Mouse (Mus musculus) testis, postnatal 14 days (tissue): Measurements from ENCODE around the gene Klhl2.

ENCODE experiments used
- DNase-seq: peaks from one replicate; pipeline ENCODE4 v3.0.0; 2021; ENCODE audit warnings: low spot score

The Klhl2 gene

DNA sequence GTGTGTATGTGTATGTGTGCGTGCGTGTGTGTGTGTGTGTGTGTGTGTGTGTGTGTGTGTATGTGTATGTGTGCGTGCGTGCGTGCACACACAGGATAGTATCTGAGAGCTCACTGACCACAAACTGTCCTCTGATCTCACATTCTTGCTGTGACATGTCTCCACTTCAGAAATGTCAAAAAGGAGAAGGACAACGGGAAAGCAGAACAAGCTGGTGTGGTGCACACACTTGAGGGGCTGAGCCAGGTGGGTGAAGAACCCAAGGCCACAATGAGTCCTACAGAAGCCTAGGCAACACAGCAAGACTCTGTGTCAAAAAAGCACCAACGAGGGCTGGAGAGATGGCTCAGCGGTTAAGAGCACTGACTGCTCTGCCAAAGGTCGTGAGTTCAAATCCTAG is 81.2 kb downstream of the Klhl2 start:
- DNase-seq: no peak

DNA sequence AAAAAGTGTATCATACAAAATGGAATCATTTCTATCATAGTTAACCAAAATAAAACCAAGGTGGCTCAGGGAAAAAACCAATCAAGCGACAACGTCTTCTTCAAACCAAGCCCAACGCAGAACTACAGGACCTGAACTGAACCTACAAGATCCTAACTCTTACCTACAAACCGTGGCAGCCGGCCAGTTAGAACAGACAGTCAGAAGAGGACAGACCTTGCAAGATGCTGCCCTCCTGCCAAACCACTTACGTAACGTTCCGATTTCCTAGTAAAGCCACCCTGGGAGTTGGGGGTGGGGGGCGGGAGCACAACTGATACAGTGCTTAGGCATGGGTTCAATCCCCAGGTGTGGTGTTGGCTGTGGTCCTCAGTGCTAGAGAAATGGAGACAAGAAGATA is 82.8 kb downstream of the Klhl2 start:
- no peak for DNase-seq

DNA sequence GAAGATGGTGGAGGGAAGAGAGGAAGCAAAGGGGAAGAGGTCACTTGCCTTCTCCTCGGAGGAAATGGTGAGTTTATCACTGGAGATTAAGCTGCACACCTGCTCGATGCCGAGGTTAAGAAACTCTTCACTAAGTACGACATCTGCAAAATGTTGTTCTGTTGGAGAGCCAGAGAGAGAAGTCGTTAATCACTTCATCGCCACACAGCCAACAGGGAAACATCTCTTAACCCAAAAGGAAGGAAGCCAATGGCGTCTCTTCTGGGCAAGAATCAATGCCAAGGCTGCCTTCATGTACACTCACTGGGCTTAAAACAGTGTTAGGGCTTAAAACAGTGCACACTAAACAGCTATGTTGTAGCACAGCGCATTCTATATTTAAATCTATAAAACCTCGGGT is 85.7 kb downstream of the Klhl2 start:
- no peak for DNase-seq

DNA sequence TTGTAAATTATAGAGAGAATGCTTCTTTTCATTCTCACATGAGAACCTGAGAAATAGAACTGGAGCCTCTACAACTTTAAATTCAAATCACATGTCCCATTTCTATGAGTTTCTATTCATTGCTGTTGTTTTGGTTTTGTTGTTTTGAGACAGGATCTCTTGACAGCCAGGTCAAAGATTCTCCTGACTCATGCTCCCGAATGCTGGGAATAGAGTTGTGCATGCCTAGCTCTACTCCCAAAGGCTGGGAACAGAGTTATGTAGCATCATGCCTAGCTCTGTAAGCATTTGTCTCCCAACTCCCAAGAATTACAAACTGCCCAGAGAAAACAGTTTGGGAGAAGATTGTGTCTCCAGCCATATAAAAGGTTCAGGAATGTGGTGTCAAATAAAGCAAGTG is 87.1 kb downstream of the Klhl2 start:
- DNase-seq: no peak

DNA sequence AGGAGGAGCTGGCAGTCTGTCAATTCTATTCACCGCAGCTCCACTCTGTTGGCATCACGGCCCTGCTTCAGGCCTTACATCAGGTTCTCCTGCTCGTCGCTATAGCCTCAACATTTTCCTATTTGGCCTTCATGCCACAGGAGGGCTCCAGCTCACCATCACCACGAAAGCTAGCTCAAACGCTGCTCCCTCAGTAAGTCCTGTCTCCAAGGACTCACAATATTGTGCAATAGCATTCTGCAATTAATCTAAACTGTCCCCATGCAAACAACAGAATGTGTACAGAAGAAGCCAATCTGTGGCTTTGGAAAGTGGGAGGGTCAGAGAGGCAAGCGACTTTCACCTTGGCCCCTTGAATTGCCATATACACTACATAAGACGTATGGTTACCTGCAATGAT is 88.4 kb downstream of the Klhl2 start:
- no peak for DNase-seq

GRCm38 (mm10) chr8:64757956-64758355 is 91.9 kb downstream of the Klhl2 start:
- DNase-seq: no peak

GRCm38 (mm10) chr8:64746215-64747058 is 103.4 kb downstream of the Klhl2 start:
- DNase-seq: no peak

- DNase-seq: no peak
Measured at GRCm38 (mm10) chr8:64740547-64741211, 109.1 kb downstream of the Klhl2 start.

GRCm38 (mm10) chr8:64738916-64739315 is 110.9 kb downstream of the Klhl2 start:
- DNase-seq: no peak

GRCm38 (mm10) chr8:64736767-64737323 is 113.0 kb downstream of the Klhl2 start:
- DNase-seq: no peak

DNA sequence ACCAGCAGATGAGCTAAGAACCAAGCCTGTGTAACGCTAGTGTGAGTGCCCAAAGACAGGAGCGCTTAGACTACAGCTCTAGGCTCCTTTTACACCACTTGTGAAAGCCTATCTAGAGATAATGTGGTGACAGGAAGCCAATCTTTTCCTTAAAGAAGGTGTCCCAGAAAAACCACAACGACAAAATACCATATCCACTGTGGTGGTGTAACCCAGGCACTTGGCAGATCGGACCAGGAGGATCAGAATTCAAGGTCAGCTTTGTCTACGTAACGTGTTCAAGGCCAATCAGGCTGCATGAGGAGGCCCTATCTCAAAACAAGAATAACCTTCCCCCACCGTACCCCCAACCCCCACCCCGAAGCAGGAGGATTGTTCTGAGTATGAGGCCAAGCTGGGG is 114.7 kb downstream of the Klhl2 start:
- DNase-seq: no peak

DNA sequence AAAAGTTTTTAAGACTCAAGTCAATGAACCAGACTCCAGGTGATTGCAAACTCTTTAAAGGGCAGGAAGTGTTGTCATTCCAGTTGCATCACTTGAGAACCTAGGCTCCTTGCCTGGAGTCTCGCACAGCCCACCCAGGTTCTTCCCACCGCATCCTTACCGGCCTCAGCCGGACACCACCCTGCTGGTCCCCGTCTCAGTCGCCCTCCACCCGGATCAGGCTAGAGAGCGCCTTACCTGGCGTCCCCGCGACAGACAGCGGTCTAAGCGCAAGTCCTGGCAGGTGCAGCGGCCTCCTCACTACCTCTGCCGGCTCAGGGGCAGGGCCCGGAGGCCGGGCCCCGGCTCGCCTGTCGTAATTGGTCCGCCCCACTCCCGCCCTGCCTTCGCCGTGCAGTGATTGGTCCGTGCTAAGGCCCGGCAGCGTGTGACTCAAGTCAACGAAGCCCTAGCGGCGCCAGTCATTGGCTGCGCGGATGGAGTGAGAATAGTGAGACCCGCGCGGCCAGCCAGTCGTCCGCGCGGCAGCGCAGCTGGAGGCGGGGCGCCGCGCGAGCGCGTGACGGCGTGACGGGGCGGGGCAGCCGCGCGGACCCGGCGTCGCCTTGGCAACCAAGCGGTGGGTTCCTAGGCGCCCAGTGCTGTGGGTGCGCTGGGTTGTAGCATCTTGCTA is 116.4 kb downstream of the Klhl2 start, which contains the start of gene Msmo1:
Gene Msmo1 (minus strand): TSS at position 522 of the 673 bp plus-strand sequence.
- peak; percentile 99 for DNase-seq

GRCm38 (mm10) chr8:64732596-64732995 is 117.2 kb downstream of the Klhl2 start:
- no peak for DNase-seq

DNA sequence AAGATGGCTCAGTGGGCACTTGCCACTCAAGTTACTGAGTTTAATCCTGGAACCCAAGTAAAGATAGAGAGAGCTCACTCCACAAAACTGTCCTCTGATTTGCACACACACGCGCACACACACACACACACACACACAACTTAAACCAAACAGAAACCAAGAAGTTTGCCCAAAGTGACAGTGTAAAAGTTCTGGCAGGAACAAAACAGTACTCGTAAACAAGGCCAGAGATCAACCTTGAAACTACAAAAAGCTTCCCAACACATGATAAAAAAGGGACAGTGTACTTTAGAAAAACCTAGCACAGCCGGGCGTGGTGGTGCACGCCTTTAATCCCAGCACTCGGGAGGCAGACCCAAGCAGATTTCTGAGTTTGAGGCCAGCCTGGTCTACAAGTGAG is 121.7 kb downstream of the Klhl2 start:
- DNase-seq: no peak

- no peak for DNase-seq
Measured at GRCm38 (mm10) chr8:64726190-64726695, 123.6 kb downstream of the Klhl2 start.

DNA sequence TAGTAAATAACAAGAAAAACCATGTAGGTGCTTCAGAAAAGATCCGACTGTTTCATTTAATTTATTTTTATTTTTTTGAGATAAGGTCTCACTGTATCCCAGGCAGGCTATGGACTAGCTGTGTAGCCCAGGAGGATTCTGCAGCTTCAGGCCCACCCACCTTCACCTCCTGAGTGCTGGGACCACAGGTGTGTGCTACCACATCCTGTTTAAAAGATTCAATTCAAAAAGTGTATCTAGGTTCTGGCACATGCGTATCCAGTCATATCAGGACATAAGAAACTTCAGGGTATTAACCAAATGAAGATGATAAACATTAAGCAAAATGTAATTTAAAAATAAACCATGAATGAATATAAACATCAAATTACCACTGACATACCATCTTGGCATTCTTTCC is 126.6 kb downstream of the Klhl2 start:
- no peak for DNase-seq

DNA sequence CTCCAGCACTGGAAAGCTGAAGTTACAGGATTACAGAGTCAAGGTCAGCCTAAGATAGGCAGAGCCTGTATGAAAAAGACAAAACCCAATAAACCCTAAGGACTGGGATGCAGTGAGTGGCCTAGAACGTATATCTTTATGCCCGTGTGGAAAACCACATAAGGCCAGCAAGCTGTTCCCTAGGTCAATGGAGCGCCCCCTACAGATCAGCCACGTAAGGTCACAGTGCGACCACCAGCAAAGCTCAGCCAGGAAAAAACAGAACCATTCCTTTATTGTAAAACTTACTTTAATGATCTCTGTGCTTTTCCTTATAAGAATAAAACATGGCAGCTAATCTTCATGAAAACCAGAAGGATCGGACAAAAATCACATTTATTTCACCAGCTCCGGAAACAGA is 131.9 kb downstream of the Klhl2 start:
- no peak for DNase-seq

GRCm38 (mm10) chr8:64712499-64712898 is 137.3 kb downstream of the Klhl2 start:
- DNase-seq: no peak

DNA sequence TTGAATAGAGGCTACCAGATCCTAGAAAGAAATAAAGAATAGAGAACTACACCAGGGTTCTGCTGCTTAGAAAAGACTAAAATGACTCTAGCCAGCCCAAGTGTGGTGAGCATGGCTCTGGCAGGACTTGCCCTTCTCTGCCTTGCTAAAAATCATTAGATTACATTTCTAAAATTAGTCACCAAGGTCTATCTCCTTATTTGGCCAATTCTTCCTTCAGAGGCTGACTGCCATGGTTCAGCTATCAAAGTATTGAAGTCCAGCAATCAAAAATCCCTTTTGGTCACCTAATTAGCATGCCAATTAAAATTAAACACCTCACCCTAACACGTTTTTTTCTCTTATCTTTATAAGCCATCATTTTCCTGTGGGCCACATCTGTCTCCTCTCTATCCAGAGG is 138.3 kb downstream of the Klhl2 start:
- DNase-seq: no peak

GRCm38 (mm10) chr8:64707481-64707880 is 142.3 kb downstream of the Klhl2 start:
- DNase-seq: no peak

GRCm38 (mm10) chr8:64703191-64703590 is 146.6 kb downstream of the Klhl2 start:
- DNase-seq: no peak

GRCm38 (mm10) chr8:64692651-64693201 is 157.1 kb downstream of the Klhl2 start, which contains the start of gene Cpe:
Gene Cpe (minus strand): TSS chr8:64693054.
- DNase-seq: peak; percentile 75
